Mouse (Mus musculus): ENCODE measurements around the gene Galnt13.

- TF ChIP-seq SIN3A (IDR thresholded peaks at IDR 0.05; ENCODE audit: low read length) (no peak), ZNF384 (IDR thresholded peaks at IDR 0.05; ENCODE audit: low read depth, low read length) (no peak)
Observed at GRCm38 (mm10) chr2:55090332-55090731, 654.2 kb downstream of the Galnt13 start.

All from CH12.LX (cell line).